Mouse (Mus musculus): ENCODE measurements around the gene Zc3hc1.

DNA sequence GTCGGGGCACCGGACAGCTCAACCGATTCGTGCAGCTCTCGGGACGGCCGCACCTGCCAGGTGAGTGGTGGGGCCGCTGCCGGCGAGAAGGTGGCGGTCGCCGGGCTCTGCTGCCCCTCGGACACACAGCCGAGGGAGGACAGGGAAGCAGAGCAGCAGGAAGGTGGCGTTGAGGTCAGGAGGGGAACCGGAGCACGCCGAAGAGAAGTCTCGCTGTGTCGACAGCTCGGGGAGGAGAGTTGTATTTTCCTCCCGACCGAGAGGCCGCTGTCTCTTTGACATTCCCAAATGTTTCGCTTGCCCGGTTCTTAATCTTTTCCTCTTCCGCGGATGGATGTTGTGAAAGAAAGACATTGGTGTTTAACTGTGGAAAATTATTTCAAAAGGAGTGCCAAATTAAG lies 11.3 kb upstream of the Zc3hc1 start:
- TF ChIP-seq CTCF (IDR thresholded peaks at IDR 0.05; ENCODE audit: borderline replicate concordance, extremely low read depth, insufficient read depth, insufficient read length) (no peak), POLR2A (IDR thresholded peaks at IDR 0.05; ENCODE audit: borderline replicate concordance, extremely low read depth, insufficient read depth, insufficient read length, poor library complexity, severe bottlenecking) (no peak)
